ENCODE assay signal across 8 mouse cellular contexts in the genomic region with DNA sequence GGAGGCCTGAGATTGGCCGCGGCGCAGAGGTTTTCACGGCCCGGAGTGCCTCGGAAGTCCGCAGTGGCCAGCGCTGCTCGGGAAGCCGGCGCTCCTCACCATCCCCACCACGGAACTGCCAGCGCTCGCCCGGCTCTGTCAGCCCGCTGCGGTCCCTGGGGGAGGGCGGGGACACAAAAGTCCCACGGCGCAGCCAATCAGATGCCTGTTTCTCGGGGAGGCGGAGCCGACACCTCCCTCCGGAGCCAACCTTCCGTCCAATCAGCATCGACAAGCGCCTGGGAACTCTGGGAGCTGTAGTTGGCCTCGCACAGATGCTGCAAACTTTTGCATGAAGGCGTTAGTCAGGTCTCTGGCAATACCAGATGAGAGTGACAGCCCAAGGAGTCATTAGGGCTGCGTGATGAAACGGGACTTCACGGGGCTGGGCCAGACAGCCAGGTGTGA. TPM values are rescaled to one million over a fixed set of nuclear protein-coding genes. Genes with fewer than 3 reads are reported as not detected.
A peak's percentile ranks its signal among the peaks of the same experiment; 100 is the strongest.
DNase-seq lines count a peak whose midpoint lies in the region; ATAC-seq lines count a peak whose summit lies in the region.

Sesn2 (minus strand) TSS at position 150 of the 447 bp plus-strand sequence.

- H3K36me3 ChIP-seq in hindbrain, embryonic 11.5 days (ENCODE audit: control insufficient read depth, insufficient read depth, low read length): no peaks in the 10 kb centered on the region

- peak within 1 kb of the TSS; percentile 77 for H3K4me3 ChIP-seq in hindbrain, embryonic 11.5 days (ENCODE audit: low read depth, low read length)

- DNase-seq in Muller cell, postnatal 12 days (ENCODE audit: inconsistent ontology term): peak; percentile 99
- DNase-seq in cerebellum, adult 9-11 months: peak; percentile 97
- peak; percentile 96 to 98 for DNase-seq in frontal cortex, adult 2 months (ENCODE audit: extremely low spot score in 1 of 2, low spot score in 1 of 2)
- peak; percentile 97 for DNase-seq in hindbrain, embryonic 11.5 days (ENCODE audit: low spot score)
- DNase-seq in layer of hippocampus, postnatal 10 days (ENCODE audit: low spot score in 2 of 2): peak; percentile 95 to 96
- peak; percentile 99 for DNase-seq in lung, postnatal 10 days
- peak; percentile 97 for DNase-seq in ovary, postnatal 36 days (ENCODE audit: low spot score)
- DNase-seq in thymus, postnatal 25 days: peak; percentile 97

- H3K27ac ChIP-seq in hindbrain, embryonic 11.5 days (ENCODE audit: low read depth, low read length): peak within 1 kb of the TSS; percentile 66

- no peaks in the 10 kb centered on the region for H3K9me3 ChIP-seq in hindbrain, embryonic 11.5 days (ENCODE audit: control insufficient read depth, low read length)

- H3K4me1 ChIP-seq in hindbrain, embryonic 11.5 days (replicated peaks; ENCODE audit: control insufficient read depth, insufficient read depth, low read length): peaks cover 5% of the 10 kb centered on the region; the same call in 1 of the 2 replicates

- H3K9ac ChIP-seq in hindbrain, embryonic 11.5 days (ENCODE audit: low read depth, low read length): peak within 1 kb of the TSS; percentile 58

- ATAC-seq in hindbrain, embryonic 11.5 days (ENCODE audit: low FRiP score): peak; percentile 94

- no peaks in the 10 kb centered on the region for H3K27me3 ChIP-seq in hindbrain, embryonic 11.5 days (ENCODE audit: control insufficient read depth, insufficient read depth, low read length)

- under 1% methylated on average over 32 of the region's 32 CpGs for WGBS in hindbrain, embryonic 11.5 days

- H3K4me2 ChIP-seq in hindbrain, embryonic 11.5 days (replicated peaks; ENCODE audit: low read depth, low read length): peak within 1 kb of the TSS; percentile 66

RNA-seq across cellular contexts. Expression of gene Sesn2, which starts in this region (rescaled TPM):
- 9.2 and 9.7 TPM in 2 replicates for polyA plus RNA-seq in frontal cortex, adult 2 months (2012; rRNA removed)
- polyA plus RNA-seq in hindbrain, embryonic 11.5 days (2014; fragmentation: Nextera tagmentation; extraction: Ambion mirVana): 5.8 and 7.4 TPM in 2 replicates
- total RNA-seq in layer of hippocampus, postnatal 10 days (2021): 10 to 100 TPM; 15.3 to 16.1 TPM

Comparison
In these comparisons a context has a peak if more than half of its experiments do, and no peak if none do; other contexts are left out.
1. Peak in every context shown above with its lines: DNase-seq, ATAC-seq, H3K4me3 ChIP-seq and H3K27ac ChIP-seq.